Mouse (Mus musculus) right cerebral cortex, postnatal 36 days (tissue): ENCODE data around the gene Olfr791.

Source experiments
- DNase-seq, 2 experiments: peaks; one replicate each; pipeline ENCODE4 v3.0.0; 2022; ENCODE audit warnings: low spot score in 2 of 2, mixed read lengths in 1 of 2

Gene Olfr791

DNA sequence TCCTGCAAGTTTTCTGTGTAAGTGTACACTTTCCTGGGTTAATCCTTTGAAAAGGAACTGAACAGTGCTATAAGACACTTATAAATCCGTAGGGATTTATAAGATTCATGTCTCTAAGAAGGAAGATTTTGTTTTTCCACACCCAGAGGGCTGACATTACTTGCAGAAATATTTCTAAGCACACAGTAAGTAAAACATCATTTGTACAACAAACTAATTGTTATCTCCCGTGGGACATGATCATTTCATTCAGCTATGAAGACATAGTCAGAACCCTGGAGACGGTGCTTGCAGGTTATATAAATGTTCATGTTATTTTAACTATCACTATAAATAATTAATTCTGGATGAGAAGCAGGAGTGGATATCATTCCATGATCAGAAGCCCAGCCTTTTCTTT, at the start of gene Olfr791:
Olfr791 (plus strand) TSS at position 301 of the 400 bp plus-strand sequence.
- no peak for DNase-seq

DNA sequence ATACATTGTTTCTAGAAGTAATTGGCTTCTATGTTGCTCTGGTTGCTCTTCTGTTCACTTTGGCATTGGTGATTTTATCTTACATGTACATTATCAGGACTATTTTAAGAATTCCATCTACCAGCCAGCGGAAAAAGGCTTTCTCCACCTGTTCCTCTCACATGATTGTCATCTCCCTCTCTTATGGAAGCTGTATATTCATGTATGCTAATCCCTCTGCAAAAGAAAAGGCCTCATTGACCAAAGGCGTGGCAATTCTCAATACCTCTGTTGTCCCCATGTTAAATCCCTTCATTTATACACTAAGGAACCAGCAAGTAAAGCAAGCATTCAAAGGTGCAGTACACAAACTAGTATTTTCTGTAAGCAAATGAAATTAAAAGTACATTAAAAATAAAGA, 48.3 kb upstream of the Olfr791 start:
- no peak for DNase-seq

DNA sequence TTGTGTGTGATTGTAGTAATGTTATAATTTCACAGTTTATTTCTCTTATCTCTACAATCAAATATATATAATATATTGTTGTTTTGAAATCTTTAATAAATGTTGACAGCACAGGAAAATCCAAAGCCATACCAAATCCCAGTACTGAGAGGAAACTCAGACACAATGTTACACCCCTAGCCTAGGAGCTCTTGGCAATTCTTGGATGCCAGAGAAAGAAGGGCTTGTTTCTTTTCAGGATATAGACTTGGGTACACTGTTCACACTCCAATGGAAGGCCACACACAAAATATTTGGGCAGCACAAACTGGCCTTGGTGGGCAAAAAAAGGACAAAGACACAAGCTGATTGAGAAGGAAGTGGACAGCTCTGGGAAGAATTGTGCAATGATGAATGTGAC, 47.9 kb upstream of the Olfr791 start:
- DNase-seq: no peak

DNA sequence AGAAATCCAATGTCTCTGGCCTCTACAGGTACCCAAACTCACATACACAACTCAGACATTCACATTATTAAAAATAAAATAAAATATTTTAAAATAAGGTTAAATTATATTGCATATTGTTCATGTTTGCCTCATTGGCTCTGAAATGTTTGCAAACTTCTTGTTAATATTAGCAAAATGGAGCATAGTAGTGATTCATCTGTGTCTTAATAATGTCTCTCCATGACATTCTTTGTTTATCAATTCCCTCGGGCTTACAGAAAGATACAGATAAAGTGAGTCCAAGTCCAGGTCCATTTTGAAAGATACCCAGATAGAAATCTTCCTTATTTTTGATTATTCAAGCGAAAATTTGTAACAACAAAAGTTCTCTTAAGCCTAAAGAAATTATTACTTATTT, 37.1 kb upstream of the Olfr791 start, which contains the start of gene Olfr789:
Olfr789 (plus strand) TSS at position 301 of the 400 bp plus-strand sequence.
- no peak for DNase-seq

GRCm38 (mm10) chr10:129490101-129490500, 31.5 kb upstream of the Olfr791 start:
- DNase-seq: peak; percentile 18 to 30

DNA sequence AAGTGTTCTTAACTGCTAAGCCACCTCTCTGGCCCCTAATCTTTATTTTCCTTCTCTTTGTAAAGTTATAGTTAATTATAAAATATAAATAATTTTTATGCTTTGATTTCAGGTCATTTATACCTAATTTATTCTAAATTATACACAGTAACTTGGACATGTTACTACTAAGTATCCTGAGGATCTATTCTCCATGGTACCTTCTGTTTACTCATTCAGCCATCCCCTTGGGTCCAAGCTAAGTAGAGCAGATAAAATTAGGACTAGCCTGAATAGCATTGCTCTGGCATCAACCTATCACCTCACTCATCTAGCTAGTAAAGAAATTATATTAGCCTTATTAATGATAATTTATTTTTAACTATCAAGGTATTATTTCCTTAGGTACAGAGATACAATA, 23.4 kb upstream of the Olfr791 start, which contains the start of gene Olfr790:
Olfr790 (plus strand) TSS at position 301 of the 400 bp plus-strand sequence.
- no peak for DNase-seq

DNA sequence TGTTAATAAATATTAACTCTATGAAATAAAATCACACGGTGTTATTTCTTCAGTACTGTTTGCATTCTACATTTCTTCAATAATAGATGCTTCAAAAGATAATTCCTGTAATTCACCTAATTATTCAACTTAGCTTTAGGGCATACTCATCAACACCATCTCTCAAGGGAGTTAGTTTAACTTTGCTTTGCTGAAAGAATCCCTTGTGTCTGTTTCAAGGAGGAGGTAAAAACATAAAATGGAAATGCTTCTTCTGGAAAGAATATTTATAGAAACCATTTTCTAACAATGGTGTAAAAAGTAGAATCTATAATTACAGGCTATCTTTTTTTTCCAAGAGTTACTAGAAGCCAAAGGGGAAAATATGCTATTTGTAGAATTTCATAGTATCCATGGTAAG, 17.3 kb downstream of the Olfr791 start, which contains the start of gene Olfr792:
Olfr792 (plus strand) TSS at position 301 of the 400 bp plus-strand sequence.
- no peak for DNase-seq

DNA sequence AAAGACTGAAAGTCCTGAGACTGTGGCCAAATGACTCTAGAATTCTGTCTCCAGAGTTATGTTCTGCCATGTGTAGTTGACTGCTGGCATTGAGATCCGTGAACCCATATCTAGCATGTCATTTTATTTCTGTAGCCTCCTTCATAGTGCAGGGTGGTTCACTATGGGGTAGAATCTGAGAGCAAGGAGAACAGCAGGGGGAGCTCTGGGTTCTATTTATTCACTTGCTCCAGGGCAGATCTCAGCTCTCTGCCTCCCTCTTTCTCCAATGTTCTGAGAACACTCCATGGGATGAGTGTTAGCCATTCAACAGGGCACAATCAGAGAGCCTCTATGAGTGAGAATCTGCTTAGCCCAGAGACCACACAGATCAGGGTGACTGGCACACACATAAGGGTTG, 27.8 kb downstream of the Olfr791 start:
- DNase-seq: peak; percentile 0 to 1

- no peak for DNase-seq
Measured at GRCm38 (mm10) chr10:129567355-129567754, 45.8 kb downstream of the Olfr791 start, which contains the start of gene Olfr794. Gene Olfr794, plus strand, starts transcription at chr10:129567655.

DNA sequence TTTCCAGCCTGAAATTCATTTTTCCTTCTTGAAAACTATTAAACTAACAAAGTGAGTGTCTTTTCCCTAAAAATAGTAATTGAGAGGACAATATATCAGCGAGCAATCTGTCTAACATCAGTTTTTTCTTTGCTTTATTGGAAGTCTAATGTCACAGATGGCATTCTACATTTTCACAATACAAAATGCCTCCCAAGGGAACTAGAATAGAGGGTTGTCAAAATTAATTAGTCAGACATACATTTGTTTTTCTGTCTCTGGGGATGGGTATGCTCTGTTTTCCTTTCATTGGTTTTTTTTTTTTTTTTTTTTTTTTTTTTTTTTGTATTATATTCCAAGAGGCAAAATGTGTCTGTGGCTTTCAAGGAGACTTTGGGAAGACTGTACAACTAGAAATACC, 55.5 kb downstream of the Olfr791 start:
- DNase-seq: no peak
